Mouse (Mus musculus) intestine, embryonic 14.5 days (tissue): ENCODE data around the gene Gipc1. TPM values are rescaled to one million over a fixed set of nuclear protein-coding genes. Genes with fewer than 3 reads are reported as not detected.
A peak's percentile ranks its signal among the peaks of the same experiment; 100 is the strongest.

ENCODE experiments used
- ATAC-seq: fragments of 200-750 bp; cut with Nextera tagmentation; replicated peaks from 2 replicates; pipeline ENCODE4 v1.8.0; 2017; ENCODE audit warnings: low read depth, moderate number of reproducible peaks, moderate TSS enrichment, moderate library complexity; ENCODE audit not compliant: low FRiP score, low TSS enrichment
- DNase-seq: peaks from one replicate; pipeline ENCODE4 v3.0.0-alpha.2; 2018; ENCODE audit warnings: low spot score
- H3K27ac ChIP-seq: fragments of 300-500 bp; sonication (generic); 2 replicates; pipeline ENCODE4 v1.5.1; 2014; ENCODE audit warnings: low read depth, mild to moderate bottlenecking, control low read depth
- H3K27me3 ChIP-seq: fragments of 300-500 bp; sonication (generic); replicated peaks from 2 replicates; pipeline ENCODE4 v1.6.1; 2014; ENCODE audit warnings: low read length, control low read depth; ENCODE audit not compliant: control insufficient read depth, insufficient read depth
- H3K36me3 ChIP-seq: fragments of 300-500 bp; sonication (generic); 2 replicates; pipeline ENCODE4 v1.6.1; 2014; ENCODE audit warnings: low read length, control low read depth; ENCODE audit not compliant: control insufficient read depth, insufficient read depth
- H3K4me1 ChIP-seq: fragments of 300-500 bp; sonication (generic); replicated peaks from 2 replicates; pipeline ENCODE4 v1.6.1; 2014; ENCODE audit warnings: low read length, control low read depth, mixed read lengths; ENCODE audit not compliant: control insufficient read depth, insufficient read depth
- H3K4me2 ChIP-seq: fragments of 300-500 bp; sonication (generic); 2 replicates; pipeline ENCODE4 v1.6.1; 2014; ENCODE audit warnings: low read length
- H3K4me3 ChIP-seq: fragments of 300-500 bp; sonication (generic); 2 replicates; pipeline ENCODE4 v1.5.1; 2014; ENCODE audit warnings: low read depth, low read length, control low read depth, mixed read lengths
- H3K9ac ChIP-seq: fragments of 300-500 bp; sonication (generic); 2 replicates; pipeline ENCODE4 v1.6.1; 2014; ENCODE audit warnings: mild to moderate bottlenecking, low read length
- H3K9me3 ChIP-seq: fragments of 300-500 bp; sonication (generic); 2 replicates; pipeline ENCODE4 v1.6.1; 2016; ENCODE audit warnings: low read length, control low read depth; ENCODE audit not compliant: control insufficient read depth
- WGBS: fragments of 180-500 bp; shearing (Covaris S2); extraction: QIAGEN DNeasy Blood & Tissue Kit; methylation state at CpG from one replicate; pipeline ENCODE4 v1.1.7; 2014; 5-methylcytosine and 5-hydroxymethylcytosine counted together
- polyA plus RNA-seq: library from polyadenylated mRNA; unstranded; fragments of >200 nt; fragmentation: Nextera tagmentation; extraction: Ambion mirVana; gene quantifications from 2 replicates; pipeline ENCODE4 v1.2.1, GENCODE M21; 2014

Gipc1 gene
- polyA plus RNA-seq, 1 experiment from 2014 or later: 160 TPM

- Histone ChIP-seq H3K27me3 (no peaks in the 10 kb centered on the region), H3K4me1 (peaks cover 31% of the 10 kb centered on the region), H3K4me3 (peak overlapping the region; percentile 85), H3K36me3 (no peaks in the 10 kb centered on the region), H3K4me2 (peak overlapping the region; percentile 97), H3K9me3 (no peaks in the 10 kb centered on the region), H3K9ac (peak overlapping the region; percentile 86), H3K27ac (peak overlapping the region; percentile 75)
- ATAC-seq (peak; percentile 37), DNase-seq (no peak)
- WGBS: 6% methylated on average over 15 of the region's 15 CpGs
These were observed 45.8 kb downstream of the Gipc1 start for GRCm38 (mm10) chr8:83698291-83698660.

- peak; percentile 88 for DNase-seq
- H3K4me2 ChIP-seq: peak within 1 kb of the TSS; percentile 97
- peak within 1 kb of the TSS; percentile 85 for H3K4me3 ChIP-seq
- H3K9ac ChIP-seq: peak within 1 kb of the TSS; percentile 86
- no peaks in the 10 kb centered on the region for H3K9me3 ChIP-seq
- H3K4me1 ChIP-seq: peaks cover 31% of the 10 kb centered on the region
- H3K36me3 ChIP-seq: no peaks in the 10 kb centered on the region
- no peaks in the 10 kb centered on the region for H3K27me3 ChIP-seq
- WGBS: under 1% methylated on average over 73 of the region's 85 CpGs
- peak within 1 kb of the TSS; percentile 75 for H3K27ac ChIP-seq
- ATAC-seq: peak; percentile 90
These were observed 46.4 kb downstream of the Gipc1 start, which contains the start of gene Pkn1 for GRCm38 (mm10) chr8:83698661-83699453. Gene Pkn1 (minus strand): TSS chr8:83699179.

- Histone ChIP-seq H3K4me2 (peak overlapping the region; percentile 97), H3K4me3 (peak overlapping the region; percentile 85), H3K9me3 (no peaks in the 10 kb centered on the region), H3K27me3 (no peaks in the 10 kb centered on the region), H3K36me3 (no peaks in the 10 kb centered on the region), H3K4me1 (peaks cover 30% of the 10 kb centered on the region), H3K9ac (peak overlapping the region; percentile 86), H3K27ac (peak overlapping the region; percentile 75)
- ATAC-seq (no peak), DNase-seq (no peak)
- WGBS: 19% methylated on average over 9 of the region's 9 CpGs
These were observed 47.1 kb downstream of the Gipc1 start for GRCm38 (mm10) chr8:83699566-83699965.

GRCm38 (mm10) chr8:83700423-83701085 is 48.1 kb downstream of the Gipc1 start:
- Histone ChIP-seq H3K4me2 (no peak overlapping the region), H3K36me3 (no peaks in the 10 kb centered on the region), H3K9me3 (no peaks in the 10 kb centered on the region), H3K27ac (no peak overlapping the region), H3K27me3 (no peaks in the 10 kb centered on the region), H3K4me1 (peaks cover 28% of the 10 kb centered on the region), H3K4me3 (no peak overlapping the region), H3K9ac (no peak overlapping the region)
- DNase-seq: no peak
- ATAC-seq: no peak
- 80% methylated on average over 9 of the region's 9 CpGs for WGBS

- Histone ChIP-seq H3K4me3 (no peak overlapping the region), H3K27me3 (no peaks in the 10 kb centered on the region), H3K4me2 (no peak overlapping the region), H3K9me3 (no peaks in the 10 kb centered on the region), H3K36me3 (no peaks in the 10 kb centered on the region), H3K4me1 (peaks cover 11% of the 10 kb centered on the region; the same call in 1 of the 2 replicates), H3K27ac (no peak overlapping the region), H3K9ac (no peak overlapping the region)
- WGBS: 89% methylated on average over 4 of the region's 4 CpGs
- ATAC-seq (no peak), DNase-seq (no peak)
These were observed 50.9 kb downstream of the Gipc1 start for GRCm38 (mm10) chr8:83703426-83703825.

GRCm38 (mm10) chr8:83706411-83706810 is 53.9 kb downstream of the Gipc1 start:
- no peak for ATAC-seq
- no peaks in the 10 kb centered on the region for H3K36me3 ChIP-seq

GRCm38 (mm10) chr8:83707554-83707953 is 55.1 kb downstream of the Gipc1 start:
- H3K27ac ChIP-seq: no peak overlapping the region
- H3K9ac ChIP-seq: no peak overlapping the region
- no peaks in the 10 kb centered on the region for H3K27me3 ChIP-seq
- no peak overlapping the region for H3K4me3 ChIP-seq
- H3K4me1 ChIP-seq: no peaks in the 10 kb centered on the region
- WGBS: 67% methylated on average over 8 of the region's 8 CpGs
- H3K9me3 ChIP-seq: no peaks in the 10 kb centered on the region
- no peak overlapping the region for H3K4me2 ChIP-seq
- ATAC-seq (no peak), DNase-seq (no peak)
- no peaks in the 10 kb centered on the region for H3K36me3 ChIP-seq

More at GRCm38 (mm10) chr8:83706411-83706810, 53.9 kb downstream of the Gipc1 start:
- Histone ChIP-seq H3K4me3 (no peak overlapping the region), H3K4me1 (no peaks in the 10 kb centered on the region), H3K27ac (no peak overlapping the region), H3K27me3 (no peaks in the 10 kb centered on the region), H3K9ac (no peak overlapping the region), H3K9me3 (no peaks in the 10 kb centered on the region), H3K4me2 (no peak overlapping the region)
- 66% methylated on average over 5 of the region's 5 CpGs for WGBS
- DNase-seq: no peak
